Mouse (Mus musculus): ENCODE data around the gene Dtnb.

GRCm38 (mm10) chr12:3764191-3764804 lies 192.1 kb downstream of the Dtnb start:
- TF ChIP-seq CTCF (IDR thresholded peaks at IDR 0.05; ENCODE audit: low read depth, low read length): no peak
- no peak for TF ChIP-seq POLR2A (IDR thresholded peaks at IDR 0.05; ENCODE audit: borderline replicate concordance, low read depth, low read length)

All from bone marrow macrophage, adult 2 months (primary cell).